Mouse (Mus musculus): Measurements from ENCODE around the gene Myadml2. TPM values are rescaled to one million over a fixed set of nuclear protein-coding genes. Genes with fewer than 3 reads are reported as not detected.

The Myadml2 gene
- total RNA-seq, 2 experiments from 2014 or later: 109 to 157 TPM

GRCm38 (mm10) chr11:120633520-120634343 is 14.2 kb downstream of the Myadml2 start, which contains the start of gene Mafg:
Gene Mafg, minus strand, starts transcription at chr11:120633600.
- DNase-seq: peak; percentile 95
- Histone ChIP-seq H3K4me3 (peak within 1 kb of the TSS; percentile 96), H3K27ac (peak within 1 kb of the TSS; percentile 98)
- intact Hi-C loops (cut with DNase I): no loop called here
- TF ChIP-seq CTCF (IDR thresholded peaks at IDR 0.05): no peak

- peak; percentile 16; the same call in 1 of the 2 replicates for TF ChIP-seq CTCF (IDR thresholded peaks at IDR 0.05)
- Histone ChIP-seq H3K27ac (peak overlapping the region; percentile 98), H3K4me3 (peak overlapping the region; percentile 96)
- DNase-seq: peak; percentile 91
- intact Hi-C loops (cut with DNase I): no loop called here
Observed at GRCm38 (mm10) chr11:120632559-120633519, 15.1 kb downstream of the Myadml2 start.

GRCm38 (mm10) chr11:120631726-120632448 is 16.1 kb downstream of the Myadml2 start:
- Histone ChIP-seq H3K4me3 (peak overlapping the region; percentile 96), H3K27ac (peak overlapping the region; percentile 98)
- no peak for DNase-seq
- TF ChIP-seq CTCF (IDR thresholded peaks at IDR 0.05): no peak
- intact Hi-C loops (cut with DNase I): no loop called here

- peak overlapping the region; percentile 96 for H3K4me3 ChIP-seq
- DNase-seq: peak; percentile 32
- H3K27ac ChIP-seq: peak overlapping the region; percentile 98
- intact Hi-C loops (cut with DNase I): no loop called here
- TF ChIP-seq CTCF (IDR thresholded peaks at IDR 0.05): no peak
Observed at GRCm38 (mm10) chr11:120630881-120631725, 16.9 kb downstream of the Myadml2 start.

- TF ChIP-seq CTCF (IDR thresholded peaks at IDR 0.05): no peak
- intact Hi-C loops (cut with DNase I): no loop called here
- peak overlapping the region; percentile 69 for H3K4me3 ChIP-seq
- DNase-seq: peak; percentile 58
- H3K27ac ChIP-seq: peak overlapping the region; percentile 98
Observed at GRCm38 (mm10) chr11:120630401-120630871, 17.5 kb downstream of the Myadml2 start.

GRCm38 (mm10) chr11:120629911-120630310 is 18.0 kb downstream of the Myadml2 start:
- peak overlapping the region; percentile 98 for H3K27ac ChIP-seq
- no peak for TF ChIP-seq CTCF (IDR thresholded peaks at IDR 0.05)
- intact Hi-C loops (cut with DNase I): no loop called here
- peak; percentile 87 for DNase-seq
- peak overlapping the region; percentile 69 for H3K4me3 ChIP-seq

GRCm38 (mm10) chr11:120629341-120629730 is 18.6 kb downstream of the Myadml2 start:
- H3K27ac ChIP-seq: peak overlapping the region; percentile 98
- peak overlapping the region; percentile 69 for H3K4me3 ChIP-seq
- intact Hi-C loops (cut with DNase I): no loop called here
- peak; percentile 82 for DNase-seq
- TF ChIP-seq CTCF (IDR thresholded peaks at IDR 0.05): no peak

GRCm38 (mm10) chr11:120628601-120629340 is 19.2 kb downstream of the Myadml2 start:
- peak overlapping the region; percentile 69 for H3K4me3 ChIP-seq
- no peak for DNase-seq
- H3K27ac ChIP-seq: peak overlapping the region; percentile 98
- TF ChIP-seq CTCF (IDR thresholded peaks at IDR 0.05): no peak
- intact Hi-C loops (cut with DNase I): no loop called here

- no peak for DNase-seq
- H3K27ac ChIP-seq: peak overlapping the region; percentile 43
- no peak overlapping the region for H3K4me3 ChIP-seq
- intact Hi-C loops (cut with DNase I): no loop called here
- no peak for TF ChIP-seq CTCF (IDR thresholded peaks at IDR 0.05)
Observed at GRCm38 (mm10) chr11:120627468-120628300, 20.3 kb downstream of the Myadml2 start.

All from gastrocnemius, adult 2 months (tissue).